Mouse (Mus musculus) left cerebral cortex, adult 8-10 months (tissue): ENCODE measurements around the gene Mad1l1. TPM values are rescaled to one million over a fixed set of nuclear protein-coding genes. Genes with fewer than 3 reads are reported as not detected.
"Not testable (repeated sequence)": the region's sequence is repeated elsewhere in the genome, so short reads cannot be mapped to it uniquely, and the experiment has no call there.

Experiments used
- DNase-seq, 2 experiments: peaks; one replicate each; pipeline ENCODE4 v3.0.0; 2022; ENCODE audit warnings: low spot score in 2 of 2
- total RNA-seq, 4 experiments: library from RNA; stranded (reverse); gene quantifications; 2 replicates each; pipeline ENCODE4 v1.2.4; 2022

The Mad1l1 gene
- total RNA-seq, 4 experiments from 2014 or later = 14.1 to 22.2 (median 18.6) TPM

DNA sequence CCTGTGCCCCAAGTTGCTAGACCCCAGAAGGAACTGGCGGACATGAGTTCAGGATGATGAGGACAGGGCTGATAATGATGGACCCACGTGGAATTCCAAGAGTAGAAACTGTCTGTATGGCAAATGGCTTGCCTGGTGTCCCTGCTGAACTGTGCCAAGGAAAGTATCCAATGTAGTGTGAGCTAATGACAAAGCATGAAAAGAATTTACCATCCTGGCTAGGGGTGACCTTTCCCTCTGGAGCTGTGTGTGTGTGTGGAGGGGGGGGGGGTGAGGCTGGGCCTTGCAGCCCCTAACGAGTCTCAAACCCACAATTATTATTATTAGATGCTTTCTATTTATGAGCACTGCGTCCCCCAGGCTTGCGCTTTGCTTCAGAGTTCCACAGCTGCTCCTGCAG is 307.7 kb downstream of the Mad1l1 start:
- no peak for DNase-seq

DNA sequence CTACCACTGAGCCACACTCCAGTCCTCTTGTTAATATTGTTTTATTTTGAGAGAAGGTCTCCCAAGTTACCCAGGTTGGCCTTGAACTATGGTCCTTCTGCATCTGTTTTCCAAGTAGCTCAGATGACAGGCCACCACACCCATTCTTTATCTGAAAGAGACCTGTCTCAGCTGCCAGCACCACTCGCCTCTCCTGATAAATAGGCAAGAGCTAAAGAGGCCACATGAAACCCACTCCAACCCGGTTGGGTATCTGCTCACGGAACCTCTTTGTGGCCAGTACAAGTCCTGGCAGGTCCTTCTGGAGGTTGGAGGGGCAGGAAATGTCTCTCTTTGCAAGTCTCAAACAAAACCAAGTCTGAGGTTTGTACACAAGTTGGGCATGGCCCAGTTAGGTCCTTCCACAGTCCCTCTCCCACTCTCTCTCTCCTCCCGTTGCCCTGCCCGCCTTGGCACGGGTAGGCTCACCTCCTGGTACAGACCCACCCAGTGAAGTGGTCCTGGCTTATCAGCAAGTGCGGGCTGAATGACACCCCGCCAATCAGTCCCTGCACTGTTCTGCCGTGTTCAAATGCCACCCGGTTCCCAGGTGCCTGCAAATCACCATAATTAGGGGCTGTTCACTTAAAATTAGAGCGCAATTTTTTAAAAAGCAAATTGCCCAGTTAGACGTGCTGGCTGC is 308.9 kb downstream of the Mad1l1 start:
- DNase-seq = no peak

DNA sequence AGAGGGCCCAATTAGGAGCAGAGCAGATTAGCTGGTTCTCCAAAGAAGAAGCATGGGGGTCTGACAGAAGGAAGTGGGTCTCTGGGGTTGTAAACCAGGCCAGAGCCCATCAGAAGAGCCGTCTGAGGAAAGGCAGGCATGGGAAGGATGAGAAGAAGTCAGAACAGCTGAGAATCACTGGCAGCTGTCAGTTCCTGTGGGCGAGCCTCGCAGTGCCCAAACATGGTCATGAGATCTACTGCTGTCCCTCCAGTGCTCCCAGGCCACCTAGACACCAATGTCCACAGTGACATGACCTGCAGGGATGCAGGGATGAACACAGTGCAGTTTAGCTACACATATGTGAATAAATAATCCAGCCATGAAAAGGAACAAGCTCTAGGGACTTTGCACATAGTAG is 310.9 kb downstream of the Mad1l1 start:
- DNase-seq = no peak

DNA sequence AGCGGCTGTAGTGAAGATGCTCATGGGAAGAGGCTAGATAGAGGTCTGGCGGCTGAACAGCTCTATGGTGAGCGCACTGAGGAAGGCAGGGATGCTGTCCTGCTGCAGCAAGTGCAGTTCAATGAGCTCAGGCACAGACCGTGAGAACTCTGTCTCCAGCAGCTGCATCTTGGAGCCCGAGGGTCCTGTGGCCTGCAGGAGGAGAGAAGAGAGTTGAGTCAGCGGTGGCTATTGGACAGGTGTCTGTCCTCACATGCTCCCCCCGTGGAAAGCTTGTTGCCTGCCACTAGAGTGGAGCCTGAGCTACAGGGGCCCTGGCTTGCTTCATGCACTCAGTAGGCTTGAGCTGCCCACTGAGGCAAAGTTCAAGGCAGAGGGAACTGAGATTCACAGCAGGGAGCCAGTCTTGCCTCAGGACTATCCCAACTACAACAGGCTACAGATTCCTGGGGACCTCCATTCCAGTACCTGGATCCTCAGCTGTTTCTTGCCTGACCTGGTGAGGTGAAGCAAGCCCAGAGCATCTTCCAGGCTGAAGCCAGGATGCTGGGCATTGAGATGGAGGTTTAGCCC is 312.2 kb downstream of the Mad1l1 start:
- no peak for DNase-seq

GRCm38 (mm10) chr5:140008523-140008806 is 312.9 kb downstream of the Mad1l1 start:
- no peak for DNase-seq

DNA sequence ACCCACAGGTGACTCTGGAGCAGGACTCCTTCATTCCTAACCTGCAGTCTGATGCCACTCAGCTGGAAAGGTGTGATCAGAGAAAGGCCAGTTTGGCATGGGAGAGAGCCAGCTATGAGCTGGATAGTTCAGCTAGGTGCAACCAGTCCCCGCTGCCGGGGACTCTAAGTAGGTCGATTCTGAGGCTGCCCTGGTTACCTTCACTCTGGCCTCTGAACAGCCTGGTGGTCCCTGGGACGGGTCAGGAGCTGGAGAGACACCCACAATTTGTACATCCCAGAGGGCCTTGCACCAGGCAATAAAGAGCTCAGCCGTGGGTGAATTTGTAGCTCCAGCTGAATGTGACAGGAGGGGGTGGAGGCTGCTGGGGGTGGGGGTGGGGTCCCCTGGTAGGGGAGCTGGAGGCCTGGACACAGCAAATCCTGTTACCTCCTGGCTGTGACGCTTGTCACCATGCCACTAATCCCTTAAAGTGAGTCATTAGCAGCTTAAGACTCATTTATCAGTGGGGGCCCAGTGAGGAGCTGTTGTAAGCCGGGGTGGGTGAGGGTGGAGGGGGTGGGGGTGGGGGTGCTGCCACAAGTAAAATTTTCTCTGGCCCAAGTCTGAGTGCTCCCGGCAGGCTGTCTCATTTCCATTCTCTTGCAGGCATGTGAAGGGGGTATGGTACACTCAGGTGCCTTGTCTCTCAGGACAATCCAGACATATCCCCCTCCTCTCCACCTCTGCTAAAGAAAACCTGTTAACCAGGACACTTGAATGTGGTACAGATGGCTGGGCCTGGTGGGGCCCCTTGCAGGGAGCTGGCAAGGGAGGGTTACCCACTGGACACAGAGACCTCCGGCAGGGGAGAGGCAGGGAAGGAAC is 313.5 kb downstream of the Mad1l1 start:
- DNase-seq = no peak

DNA sequence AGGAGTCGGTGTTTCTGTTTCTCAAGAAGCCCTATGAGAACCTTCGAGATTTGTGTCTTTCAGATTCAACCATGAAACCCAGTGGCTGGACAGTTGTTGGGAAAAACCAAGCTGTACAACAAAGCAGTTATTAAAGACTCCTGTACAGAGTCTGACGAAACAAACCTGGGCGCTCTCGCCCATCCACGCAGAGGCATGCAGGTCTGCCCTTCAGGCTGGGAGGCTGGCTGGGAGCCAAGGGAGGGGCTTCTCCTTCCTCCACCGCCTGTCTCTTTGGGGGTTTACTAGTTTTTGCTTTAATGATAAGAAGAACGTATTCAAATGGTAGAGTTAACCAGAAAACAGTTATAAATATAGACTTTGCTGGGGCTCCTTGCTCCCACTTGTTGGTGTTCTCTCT is 314.5 kb downstream of the Mad1l1 start:
- no peak for DNase-seq

- no peak for DNase-seq
Observed at GRCm38 (mm10) chr5:140002541-140002940, 318.8 kb downstream of the Mad1l1 start.

DNA sequence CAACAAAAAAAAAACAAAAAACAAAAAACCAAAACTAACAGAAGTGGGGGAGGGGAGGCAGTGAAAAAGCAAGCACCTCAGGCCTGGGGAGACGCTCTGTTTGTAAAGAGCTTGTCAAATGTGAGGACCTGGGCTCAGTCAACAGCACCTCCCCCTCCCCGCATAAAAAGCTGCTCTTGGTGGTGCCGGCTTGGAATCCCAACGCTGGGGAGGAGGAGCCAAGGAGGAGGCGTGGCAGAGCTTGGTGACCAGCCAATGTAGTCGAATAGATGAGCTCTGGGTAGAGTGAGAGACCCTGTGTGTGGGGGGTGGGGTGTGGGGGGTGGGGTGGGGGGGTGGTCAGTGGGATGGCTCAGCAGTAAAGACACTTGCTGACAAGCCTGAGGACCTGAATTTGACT is 322.4 kb downstream of the Mad1l1 start:
- DNase-seq = no peak

GRCm38 (mm10) chr5:139998321-139998720 is 323.0 kb downstream of the Mad1l1 start:
- DNase-seq = not testable (repeated sequence)

GRCm38 (mm10) chr5:139991531-139991930 is 329.8 kb downstream of the Mad1l1 start:
- no peak for DNase-seq

- no peak for DNase-seq
Observed at GRCm38 (mm10) chr5:139985073-139985746, 336.1 kb downstream of the Mad1l1 start.

DNA sequence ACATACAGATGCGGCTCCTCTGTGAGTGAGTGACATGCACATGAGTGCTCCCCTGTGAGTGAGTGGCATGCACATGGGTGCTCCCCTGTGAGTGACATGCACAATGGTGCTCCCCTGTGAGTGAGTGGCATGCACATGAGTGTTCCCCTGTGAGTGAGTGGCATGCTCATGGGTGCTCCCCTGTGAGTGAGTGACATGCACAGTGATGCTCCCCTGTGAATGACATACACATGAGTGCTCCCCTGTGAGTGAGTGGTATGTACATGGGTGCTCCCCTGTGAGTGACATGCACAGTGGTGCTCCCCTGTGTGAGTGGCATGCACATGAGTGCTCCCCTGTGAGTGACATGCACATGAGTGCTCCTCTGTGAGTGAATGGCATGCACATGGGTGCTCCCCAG is 339.4 kb downstream of the Mad1l1 start:
- DNase-seq = no peak

GRCm38 (mm10) chr5:139979371-139979770 is 342.0 kb downstream of the Mad1l1 start:
- peak in 1 of 2 experiments; percentile 47 for DNase-seq

DNA sequence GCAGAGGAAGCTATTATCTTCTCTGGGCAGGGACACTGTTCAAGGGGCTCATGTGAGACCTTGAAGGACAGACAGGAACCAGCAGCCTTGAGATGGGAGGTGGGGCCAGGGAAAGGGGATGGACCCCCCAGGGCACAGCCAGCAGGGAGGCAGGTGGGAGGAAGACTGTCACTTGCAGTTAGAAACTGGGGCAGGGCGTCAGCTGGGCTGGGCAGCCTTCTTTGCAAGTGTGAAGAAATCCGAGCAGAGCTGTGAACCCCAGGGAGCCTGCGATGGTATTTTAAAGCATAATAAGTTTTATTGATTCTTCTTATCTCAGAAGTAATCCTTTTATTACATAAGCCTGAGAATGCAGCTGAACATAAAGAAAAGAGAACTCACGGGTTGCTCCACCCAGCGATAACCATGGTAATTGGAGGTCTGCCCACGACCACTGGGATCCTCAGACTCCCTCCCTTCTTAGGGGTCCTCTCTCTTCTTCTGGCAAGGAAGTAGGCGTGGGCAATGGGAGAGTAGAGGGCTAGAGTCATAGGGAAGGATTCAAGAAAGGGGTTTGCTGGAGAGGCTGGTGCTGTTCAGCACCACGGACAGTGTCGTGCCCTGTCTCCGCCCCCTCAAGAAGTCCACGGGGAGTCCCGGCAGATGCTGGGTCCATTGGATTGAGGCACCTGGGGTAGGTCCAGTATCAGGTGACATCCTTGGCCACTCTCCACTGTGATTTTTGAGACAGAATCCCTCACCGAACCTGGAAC is 342.7 kb downstream of the Mad1l1 start:
- no peak for DNase-seq

- DNase-seq = no peak
Observed at GRCm38 (mm10) chr5:139977476-139977875, 343.9 kb downstream of the Mad1l1 start.

DNA sequence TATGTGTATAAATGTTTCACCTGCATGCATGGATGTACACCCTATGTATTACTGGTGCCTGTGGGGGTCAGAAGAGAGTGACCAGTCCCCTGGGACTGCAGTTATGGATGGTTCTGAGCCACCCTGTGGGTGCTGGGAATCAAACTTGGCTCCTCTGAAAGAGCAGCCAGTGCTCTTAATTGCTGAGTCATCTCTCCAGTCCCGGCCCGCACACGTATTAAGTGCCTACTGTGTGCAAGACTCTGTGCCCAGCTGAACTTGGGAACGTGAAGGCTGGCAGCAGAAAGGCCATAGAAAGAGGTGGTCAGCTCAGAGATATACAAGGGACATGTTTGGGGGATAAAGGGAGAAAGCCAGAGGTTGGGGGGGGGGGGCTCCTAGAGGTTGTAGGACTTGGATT is 344.8 kb downstream of the Mad1l1 start:
- no peak for DNase-seq

DNA sequence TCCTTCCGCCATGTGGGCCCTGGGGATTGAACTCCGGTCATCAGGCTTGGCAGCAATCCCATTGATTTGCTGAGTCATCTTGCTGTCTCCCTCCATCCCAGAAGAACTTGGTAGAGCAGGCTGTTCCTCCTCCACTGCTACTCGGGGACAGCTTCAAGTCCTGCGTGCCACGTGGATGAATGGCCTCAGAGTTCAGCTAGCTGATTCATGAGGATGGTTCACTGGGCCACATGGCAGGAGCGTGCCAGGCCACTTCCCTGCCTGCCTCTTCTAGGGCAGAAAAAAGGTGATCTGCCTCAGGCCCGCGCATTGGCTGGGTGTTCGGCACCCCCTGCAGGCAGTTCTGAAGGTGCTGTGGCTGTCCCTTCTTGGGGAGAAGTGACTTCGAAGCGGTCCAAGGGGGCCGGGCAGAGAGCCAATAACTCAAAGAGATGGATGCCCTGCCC is 351.1 kb downstream of the Mad1l1 start:
- no peak for DNase-seq

- DNase-seq = no peak
Observed at GRCm38 (mm10) chr5:139969151-139969948, 352.0 kb downstream of the Mad1l1 start.

GRCm38 (mm10) chr5:139965596-139965995 is 355.8 kb downstream of the Mad1l1 start:
- DNase-seq = no peak
